Mouse (Mus musculus): Measurements from ENCODE around the gene Gm8279. TPM values are rescaled to one million over a fixed set of nuclear protein-coding genes. Genes with fewer than 3 reads are reported as not detected.

Gm8279 gene
- polyA plus RNA-seq (2017; shearing (Covaris generic)) = under 1 TPM in 1 of 2 experiments, not detected in 1; 0.14 TPM

GRCm38 (mm10) chr14:5131219-5131618 lies at the start of gene Gm8279:
Gm8279 (plus strand) TSS chr14:5131519.

GRCm38 (mm10) chr14:5164235-5164634 lies 32.9 kb downstream of the Gm8279 start, which contains the start of gene Gm3317:
Gm3317 (plus strand) TSS chr14:5164535.

GRCm38 (mm10) chr14:5185493-5185892 lies 54.2 kb downstream of the Gm8279 start, which contains the start of gene Gm8271:
Gm8271 (plus strand) TSS chr14:5185793.

Other genes starting within 250 kb of the Gm8279 start
- under 1 TPM in 1 of 2 experiments, not detected in 1; 0.24 TPM for gene Gm3278, start 239.1 kb upstream of the Gm8279 start, polyA plus RNA-seq (2017; shearing (Covaris generic))
- gene Gm8297, start 147.6 kb upstream of the Gm8279 start, polyA plus RNA-seq (2017; shearing (Covaris generic)) = under 1 TPM; 0.44 to 0.46 TPM
- gene Gm3298, start 115.6 kb upstream of the Gm8279 start, polyA plus RNA-seq (2017; shearing (Covaris generic)) = not detected
- gene 4930555G01Rik, start 80.9 kb upstream of the Gm8279 start, polyA plus RNA-seq (2017; shearing (Covaris generic)) = 1 to 10 TPM in 1 of 2 experiments, not detected in 1; 1.2 TPM
- gene Gm8281, start 60.5 kb upstream of the Gm8279 start, polyA plus RNA-seq (2017; shearing (Covaris generic)) = 10 to 100 TPM in 1 of 2 experiments, 1 to 10 TPM in 1; 4.1 to 13.0 TPM
- gene Gm3317, start 33.0 kb downstream of the Gm8279 start, polyA plus RNA-seq (2017; shearing (Covaris generic)) = under 1 TPM in 1 of 2 experiments, not detected in 1; 0.62 TPM
- gene Gm8271, start 54.3 kb downstream of the Gm8279 start, polyA plus RNA-seq (2017; shearing (Covaris generic)) = not detected
- gene Gm3526, start 129.1 kb downstream of the Gm8279 start, polyA plus RNA-seq (2017; shearing (Covaris generic)) = not detected
- gene Gm3542, start 203.4 kb downstream of the Gm8279 start, polyA plus RNA-seq (2017; shearing (Covaris generic)) = not detected